Mouse (Mus musculus) intestine, embryonic 16.5 days (tissue): ENCODE measurements around the gene Ung. TPM values are rescaled to one million over a fixed set of nuclear protein-coding genes. Genes with fewer than 3 reads are reported as not detected.

ENCODE experiments used
- ATAC-seq: fragments of 200-750 bp; cut with Nextera tagmentation; 2 replicates; pipeline ENCODE4 v1.8.0; 2017; ENCODE audit warnings: moderate TSS enrichment, moderate library complexity
- H3K27ac ChIP-seq: fragments of 300-500 bp; sonication (generic); 2 replicates; pipeline ENCODE4 v1.5.1; 2014; ENCODE audit warnings: mild to moderate bottlenecking, low read length
- H3K27me3 ChIP-seq: fragments of 300-500 bp; sonication (generic); replicated peaks from 2 replicates; pipeline ENCODE4 v1.6.1; 2014; ENCODE audit warnings: low read length, control low read depth, mixed read lengths; ENCODE audit not compliant: control insufficient read depth, insufficient read depth
- H3K36me3 ChIP-seq: fragments of 300-500 bp; sonication (generic); 2 replicates; pipeline ENCODE4 v1.6.1; 2014; ENCODE audit warnings: low read length, control low read depth; ENCODE audit not compliant: control insufficient read depth, insufficient read depth
- H3K4me1 ChIP-seq: fragments of 300-500 bp; sonication (generic); 2 replicates; pipeline ENCODE4 v1.6.1; 2014; ENCODE audit warnings: low read length, control low read depth, mixed read lengths; ENCODE audit not compliant: control insufficient read depth, insufficient read depth
- H3K4me2 ChIP-seq: fragments of 300-500 bp; sonication (generic); 2 replicates; pipeline ENCODE4 v1.6.1; 2014; ENCODE audit warnings: low read depth, low read length, control low read depth
- H3K4me3 ChIP-seq: fragments of 300-500 bp; sonication (generic); 2 replicates; pipeline ENCODE4 v1.5.1; 2014; ENCODE audit warnings: mild to moderate bottlenecking, low read length
- H3K9ac ChIP-seq: fragments of 300-500 bp; sonication (generic); 2 replicates; pipeline ENCODE4 v1.6.1; 2014; ENCODE audit warnings: low read depth, low read length
- H3K9me3 ChIP-seq: fragments of 300-500 bp; sonication (generic); 2 replicates; pipeline ENCODE4 v1.6.1; 2016; ENCODE audit warnings: low read length, control low read depth; ENCODE audit not compliant: control insufficient read depth
- WGBS: fragments of 180-500 bp; shearing (Covaris S2); extraction: QIAGEN DNeasy Blood & Tissue Kit; methylation state at CpG from one replicate; pipeline ENCODE4 v1.1.7; 2014; 5-methylcytosine and 5-hydroxymethylcytosine counted together
- polyA plus RNA-seq: library from polyadenylated mRNA; unstranded; fragments of >200 nt; fragmentation: Nextera tagmentation; extraction: Ambion mirVana; gene quantifications from 2 replicates; pipeline ENCODE4 v1.2.1, GENCODE M21; 2015

The Ung gene
- polyA plus RNA-seq, 1 experiment from 2014 or later, result 35.5 TPM

DNA sequence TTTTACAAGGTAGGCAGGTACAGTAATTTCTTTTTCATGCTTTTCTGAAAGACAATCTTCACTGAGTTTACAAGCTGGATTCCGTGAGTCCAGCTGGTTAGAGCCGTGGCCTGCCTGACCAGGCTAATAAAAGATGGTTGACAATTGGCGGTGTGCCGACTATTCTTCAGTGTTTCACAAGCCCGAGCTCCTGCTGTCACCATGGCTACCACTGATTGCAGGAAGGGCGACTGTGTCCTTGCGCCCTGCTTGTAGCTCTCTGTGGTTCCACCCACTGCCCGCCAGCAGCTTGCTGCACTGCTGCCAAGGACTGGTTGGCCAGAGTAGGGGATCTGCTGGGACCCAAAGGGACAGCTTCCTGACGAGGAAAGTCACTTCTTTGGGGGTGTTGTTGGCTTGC lies 9.0 kb downstream of the Ung start:
- Histone ChIP-seq H3K4me1 (peaks cover 32% of the 10 kb centered on the region), H3K9ac (0 out of 2 replicates have a peak overlapping the region, but pooled peaks have one; percentile 20), H3K27me3 (no peaks in the 10 kb centered on the region), H3K27ac (peak overlapping the region; percentile 90), H3K36me3 (no peaks in the 10 kb centered on the region), H3K4me3 (no peak overlapping the region), H3K9me3 (no peaks in the 10 kb centered on the region), H3K4me2 (peak overlapping the region; percentile 38; the same call in 1 of the 2 replicates)
- 28% methylated on average over 9 of the region's 9 CpGs for WGBS
- ATAC-seq, result peak; percentile 82

DNA sequence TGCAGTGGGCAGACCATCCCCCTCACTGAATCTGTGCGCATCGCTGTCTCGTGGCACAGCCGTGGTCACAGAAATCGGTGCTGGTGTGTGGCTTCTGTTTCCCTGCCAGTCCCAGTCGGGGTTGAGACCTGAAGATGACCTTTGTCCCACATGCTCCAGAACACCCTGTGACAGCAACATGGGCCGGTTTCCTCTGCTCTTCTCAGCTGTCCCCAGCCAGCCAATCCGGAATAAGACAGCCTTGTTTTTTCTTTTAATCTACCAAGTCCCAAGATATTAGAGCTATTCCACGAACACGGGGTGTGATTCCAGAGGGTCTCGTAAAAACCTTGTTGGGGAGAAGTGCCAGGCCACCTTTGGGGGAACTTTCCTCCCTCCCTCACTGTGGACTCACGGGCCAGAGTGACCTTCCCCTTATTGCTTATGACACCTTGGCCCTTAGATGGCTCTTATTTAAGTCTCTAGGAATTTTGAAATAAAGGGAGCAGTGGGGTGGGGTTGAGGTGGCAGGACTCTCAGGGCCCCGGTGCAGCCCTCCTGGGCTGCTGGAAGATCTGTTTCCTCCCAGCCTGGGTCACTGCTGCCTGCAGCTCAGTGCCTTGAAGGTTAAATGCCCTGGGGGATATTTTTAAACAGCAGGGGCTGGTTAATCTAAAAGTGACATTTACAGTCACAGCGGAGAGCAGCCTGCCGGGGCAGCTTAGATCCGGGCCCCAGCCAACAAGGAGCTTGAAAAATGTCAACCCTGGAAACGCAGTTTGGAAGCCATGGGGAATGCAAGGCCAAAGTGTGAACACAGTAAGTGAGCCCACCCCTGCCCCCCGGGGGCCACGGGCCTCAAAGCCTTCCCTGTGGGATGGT lies 16.1 kb downstream of the Ung start, which contains the start of gene Acacb:
Gene Acacb (plus strand): TSS at position 508 of the 861 bp plus-strand sequence.
- Histone ChIP-seq H3K4me3 (no peak within 1 kb of the TSS), H3K4me1 (peaks cover 22% of the 10 kb centered on the region), H3K27ac (peak within 1 kb of the TSS; percentile 14; the same call in 1 of the 2 replicates), H3K36me3 (no peaks in the 10 kb centered on the region), H3K9me3 (no peaks in the 10 kb centered on the region), H3K9ac (peak within 1 kb of the TSS; percentile 33), H3K4me2 (no peak within 1 kb of the TSS; the same call in 1 of the 2 replicates), H3K27me3 (no peaks in the 10 kb centered on the region)
- 31% methylated on average over 19 of the region's 19 CpGs for WGBS
- ATAC-seq, result peak; percentile 56

DNA sequence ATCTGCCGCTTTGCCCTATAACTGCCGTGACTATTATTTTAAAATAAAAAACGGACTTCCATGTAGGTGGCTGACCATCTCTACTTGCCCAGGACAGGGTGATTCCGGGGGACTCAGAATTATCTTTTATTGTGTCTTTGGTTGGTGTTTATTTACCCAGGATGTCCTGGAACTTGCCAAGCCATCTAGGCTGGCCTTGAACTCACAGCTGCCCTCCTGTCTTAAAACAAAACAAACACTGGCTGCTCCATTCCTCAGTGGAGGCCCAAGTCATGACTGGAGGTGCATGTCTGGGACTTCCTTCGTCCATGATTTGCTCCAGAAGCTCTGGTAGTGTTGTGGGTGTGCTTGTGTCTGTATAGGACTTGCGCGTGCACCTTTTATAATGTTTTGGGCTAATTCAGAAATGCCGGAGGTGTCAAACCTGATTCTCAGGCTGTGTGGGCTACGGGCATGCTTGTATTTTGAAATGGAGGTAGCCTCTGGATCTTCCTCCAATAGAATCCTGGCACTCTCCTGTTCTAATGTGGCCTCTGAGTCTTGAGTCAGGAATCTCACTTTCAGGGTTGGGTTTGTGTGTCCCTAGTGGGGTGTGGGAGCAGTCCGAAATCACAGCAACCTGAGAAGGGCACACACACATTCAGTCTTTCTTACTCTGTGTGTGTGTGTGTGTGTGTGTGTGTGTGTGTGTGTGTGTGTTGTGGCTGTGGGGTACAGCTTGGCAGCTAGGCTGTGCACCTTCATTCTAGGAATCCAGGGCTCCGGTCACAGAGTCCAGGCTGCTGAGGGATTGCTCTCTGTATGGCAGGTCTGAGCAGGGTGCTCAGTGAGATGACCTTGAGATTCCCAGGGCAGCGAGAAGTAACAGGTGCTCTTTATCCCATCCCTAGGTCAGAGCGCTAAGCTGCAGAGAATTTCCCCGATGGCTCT lies 17.1 kb downstream of the Ung start:
- 0 out of 2 replicates have a peak, but pooled peaks have one; percentile 35 for ATAC-seq
- peaks cover 22% of the 10 kb centered on the region for H3K4me1 ChIP-seq
- no peaks in the 10 kb centered on the region for H3K9me3 ChIP-seq
- no peak overlapping the region for H3K4me3 ChIP-seq
- H3K27me3 ChIP-seq, result no peaks in the 10 kb centered on the region
- H3K27ac ChIP-seq, result 0 out of 2 replicates have a peak overlapping the region, but pooled peaks have one; percentile 5
- no peaks in the 10 kb centered on the region for H3K36me3 ChIP-seq
- H3K9ac ChIP-seq, result no peak overlapping the region
- no peak overlapping the region for H3K4me2 ChIP-seq
- 75% methylated on average over 14 of the region's 14 CpGs for WGBS

DNA sequence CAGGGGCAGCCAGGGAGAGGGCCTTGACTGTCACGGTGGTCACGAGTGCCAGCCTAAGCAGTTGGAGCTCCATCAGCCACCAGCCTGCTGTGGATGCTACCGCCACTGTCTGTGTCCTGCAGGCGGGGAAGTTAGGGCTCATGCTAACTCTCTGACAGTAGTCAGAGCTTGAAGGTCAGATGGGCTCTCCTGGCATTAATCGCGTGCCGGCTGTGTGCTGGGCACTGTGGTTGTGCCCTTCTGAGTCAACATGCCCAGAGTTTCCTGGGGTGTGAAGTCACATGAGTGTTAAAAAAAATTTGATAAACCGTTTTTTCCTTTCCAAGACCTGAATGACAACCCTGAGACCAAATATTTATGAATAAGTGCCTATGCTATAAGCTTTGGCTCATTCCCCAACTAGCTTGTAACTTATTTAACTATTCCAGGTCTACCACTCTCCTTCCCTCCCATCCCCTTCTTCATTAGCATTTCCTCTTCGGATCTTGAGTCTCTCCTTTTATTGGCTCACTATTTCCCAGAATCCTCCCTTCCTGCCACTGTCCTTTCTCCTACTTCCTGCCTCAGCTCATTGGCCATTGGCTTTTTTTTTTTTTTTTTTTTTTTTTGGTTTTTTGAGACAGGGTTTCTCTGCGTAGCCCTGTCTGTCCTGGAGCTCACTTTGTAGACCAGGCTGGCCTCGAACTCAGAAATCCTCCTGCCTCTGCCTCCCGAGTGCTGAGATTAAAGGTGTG lies 22.3 kb downstream of the Ung start:
- H3K9ac ChIP-seq, result no peak overlapping the region
- no peaks in the 10 kb centered on the region for H3K27me3 ChIP-seq
- no peak overlapping the region for H3K4me2 ChIP-seq
- H3K4me1 ChIP-seq, result no peaks in the 10 kb centered on the region
- WGBS, result 77% methylated on average over 12 of the region's 12 CpGs
- H3K4me3 ChIP-seq, result no peak overlapping the region
- H3K27ac ChIP-seq, result no peak overlapping the region
- H3K9me3 ChIP-seq, result no peaks in the 10 kb centered on the region
- H3K36me3 ChIP-seq, result no peaks in the 10 kb centered on the region
- ATAC-seq, result no peak

DNA sequence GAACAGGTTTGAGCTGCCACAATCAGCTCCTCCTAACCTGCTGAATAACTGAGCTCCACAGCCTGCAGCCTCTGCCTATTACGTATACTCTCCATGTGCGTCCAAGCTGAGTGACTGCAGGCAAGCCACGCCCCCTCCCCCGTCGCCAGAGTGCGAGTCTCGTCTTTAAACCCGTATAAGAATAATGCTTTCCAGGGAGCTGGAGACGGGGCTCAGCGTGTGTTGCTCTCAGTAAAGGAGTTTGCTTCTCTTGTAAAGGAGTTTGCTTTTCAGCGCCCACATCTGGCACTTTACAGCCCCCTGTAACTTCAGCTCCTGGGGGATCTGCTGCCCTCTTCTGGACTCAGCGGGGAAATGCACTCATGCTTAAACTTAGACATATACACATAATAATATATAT lies 23.3 kb downstream of the Ung start:
- Histone ChIP-seq H3K4me3 (peak overlapping the region; percentile 33), H3K9me3 (no peaks in the 10 kb centered on the region), H3K27ac (no peak overlapping the region), H3K4me2 (peak overlapping the region; percentile 40; the same call in 1 of the 2 replicates), H3K27me3 (no peaks in the 10 kb centered on the region), H3K4me1 (no peaks in the 10 kb centered on the region), H3K9ac (no peak overlapping the region), H3K36me3 (no peaks in the 10 kb centered on the region)
- ATAC-seq, result 0 out of 2 replicates have a peak, but pooled peaks have one; percentile 18
- 9% methylated on average over 12 of the region's 12 CpGs for WGBS

DNA sequence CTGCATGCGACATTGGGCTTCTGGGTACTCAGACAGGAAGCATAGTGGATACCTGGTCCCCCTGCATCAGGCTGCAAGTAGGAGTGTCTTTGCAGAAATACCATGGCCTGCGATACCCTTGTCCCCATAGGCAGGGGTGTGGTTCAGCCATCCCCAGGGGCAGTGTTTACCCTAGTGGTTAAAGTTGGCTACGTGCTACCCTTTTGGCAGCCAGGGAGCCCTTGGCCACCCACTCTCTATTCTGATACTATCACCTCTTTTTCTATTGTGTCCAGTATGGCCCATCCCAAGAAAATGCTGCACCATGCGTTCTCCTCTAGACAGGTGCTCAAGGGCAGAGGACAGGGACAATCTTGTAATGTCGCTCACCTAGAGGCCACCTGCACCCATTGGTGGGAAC lies 24.6 kb downstream of the Ung start:
- H3K27ac ChIP-seq, result no peak overlapping the region
- no peaks in the 10 kb centered on the region for H3K27me3 ChIP-seq
- H3K36me3 ChIP-seq, result no peaks in the 10 kb centered on the region
- H3K4me3 ChIP-seq, result no peak overlapping the region
- H3K9ac ChIP-seq, result no peak overlapping the region
- H3K4me1 ChIP-seq, result no peaks in the 10 kb centered on the region
- WGBS, result 81% methylated on average over 5 of the region's 5 CpGs
- H3K4me2 ChIP-seq, result no peak overlapping the region
- ATAC-seq, result no peak
- no peaks in the 10 kb centered on the region for H3K9me3 ChIP-seq

DNA sequence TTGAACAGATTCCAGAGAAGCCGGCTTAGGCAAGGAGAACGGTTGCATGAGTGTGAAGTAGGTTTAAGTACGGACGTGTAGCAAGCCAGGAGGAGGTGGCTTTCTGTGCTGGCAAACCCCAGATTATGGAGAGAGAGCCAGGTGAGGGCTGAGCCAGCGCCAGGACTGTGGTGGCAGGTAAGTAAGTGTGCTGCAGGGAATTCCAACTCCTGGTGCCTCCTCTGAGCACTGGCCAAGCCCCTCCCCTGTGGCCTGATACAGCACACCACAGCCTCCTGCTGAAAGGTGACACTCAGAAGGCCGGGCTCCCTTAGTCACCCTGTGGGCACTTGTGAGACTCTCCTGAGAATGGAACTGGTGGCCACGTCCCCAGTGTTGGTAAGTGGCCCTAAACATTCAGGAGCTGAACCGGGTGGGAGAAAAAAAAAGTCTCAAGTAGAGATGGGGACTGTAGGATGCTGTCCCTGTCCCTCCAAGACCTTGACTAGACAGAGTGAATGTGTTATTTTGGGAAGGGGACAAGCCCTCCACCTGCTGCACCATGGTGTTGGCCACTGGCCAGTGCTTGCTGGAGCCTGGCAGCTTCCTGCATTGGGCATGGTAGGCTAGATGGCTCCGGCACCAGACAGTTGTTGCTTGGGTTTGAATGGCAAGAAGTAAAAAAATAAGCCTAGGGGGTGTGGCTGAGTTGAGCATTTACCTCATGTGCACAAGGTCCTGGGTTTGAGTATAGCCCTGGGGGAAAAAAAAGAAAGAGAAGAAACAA lies 25.2 kb downstream of the Ung start:
- Histone ChIP-seq H3K9ac (no peak overlapping the region), H3K4me2 (no peak overlapping the region), H3K4me3 (no peak overlapping the region), H3K4me1 (no peaks in the 10 kb centered on the region), H3K36me3 (no peaks in the 10 kb centered on the region), H3K9me3 (no peaks in the 10 kb centered on the region), H3K27me3 (no peaks in the 10 kb centered on the region), H3K27ac (no peak overlapping the region)
- WGBS, result 68% methylated on average over 9 of the region's 9 CpGs
- ATAC-seq, result peak; percentile 56

DNA sequence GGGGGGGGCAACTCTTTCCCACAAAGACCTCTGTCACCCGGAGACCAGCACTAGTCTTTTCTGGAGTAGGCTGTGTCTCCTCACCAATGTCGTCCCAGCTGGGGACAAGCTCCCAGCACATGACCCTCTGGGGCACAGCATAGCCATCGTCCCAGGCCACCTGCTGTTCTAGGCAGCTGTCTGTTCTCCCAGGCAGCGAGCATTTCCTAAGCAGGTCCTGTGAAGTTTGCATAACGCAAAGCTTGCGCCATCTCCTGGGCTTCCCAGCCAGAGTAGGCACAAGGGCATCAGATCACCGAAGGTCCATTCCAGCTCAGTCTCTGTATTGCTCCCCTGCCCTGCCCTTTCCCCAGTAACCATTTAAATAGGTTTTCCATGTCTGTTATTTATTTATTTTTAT lies 27.1 kb downstream of the Ung start:
- H3K4me1 ChIP-seq, result no peaks in the 10 kb centered on the region
- no peaks in the 10 kb centered on the region for H3K27me3 ChIP-seq
- WGBS, result 63% methylated on average over 7 of the region's 7 CpGs
- H3K27ac ChIP-seq, result no peak overlapping the region
- H3K9ac ChIP-seq, result no peak overlapping the region
- no peaks in the 10 kb centered on the region for H3K36me3 ChIP-seq
- no peak overlapping the region for H3K4me2 ChIP-seq
- ATAC-seq, result no peak
- no peaks in the 10 kb centered on the region for H3K9me3 ChIP-seq
- no peak overlapping the region for H3K4me3 ChIP-seq
